Mouse (Mus musculus) forebrain, embryonic 11.5 days (tissue): Measurements from ENCODE around the gene Nod1. TPM values are rescaled to one million over a fixed set of nuclear protein-coding genes. Genes with fewer than 3 reads are reported as not detected.

Experiments
- ATAC-seq: fragments of 200-750 bp; cut with Nextera tagmentation; replicated peaks from 2 replicates; pipeline ENCODE4 v1.8.0; 2017; ENCODE audit warnings: moderate TSS enrichment; ENCODE audit not compliant: low FRiP score
- DNase-seq: peaks from one replicate; pipeline ENCODE4 v3.0.0-alpha.2; 2017; ENCODE audit warnings: low spot score
- H3K27ac ChIP-seq: fragments of 300-500 bp; sonication (generic); 2 replicates; pipeline ENCODE4 v1.5.1; 2014; ENCODE audit warnings: low read depth, low read length
- H3K27me3 ChIP-seq: fragments of 300-500 bp; sonication (generic); 2 replicates; pipeline ENCODE4 v1.6.1; 2014; ENCODE audit warnings: mild to moderate bottlenecking, low read length, mixed read lengths; ENCODE audit not compliant: control insufficient read depth, insufficient read depth
- H3K36me3 ChIP-seq: fragments of 300-500 bp; sonication (generic); 2 replicates; pipeline ENCODE4 v1.6.1; 2014; ENCODE audit warnings: mild to moderate bottlenecking, low read length, moderate library complexity, mixed read lengths; ENCODE audit not compliant: control insufficient read depth, insufficient read depth
- H3K4me1 ChIP-seq: fragments of 300-500 bp; sonication (generic); replicated peaks from 2 replicates; pipeline ENCODE4 v1.6.1; 2014; ENCODE audit warnings: low read length, mixed read lengths; ENCODE audit not compliant: control insufficient read depth, insufficient read depth
- H3K4me2 ChIP-seq: fragments of 300-500 bp; sonication (generic); 2 replicates; pipeline ENCODE4 v1.6.1; 2014; ENCODE audit warnings: low read depth, mild to moderate bottlenecking, low read length, moderate library complexity, mixed read lengths; ENCODE audit not compliant: severe bottlenecking
- H3K4me3 ChIP-seq: fragments of 300-500 bp; sonication (generic); 2 replicates; pipeline ENCODE4 v1.5.1; 2014; ENCODE audit warnings: low read depth, low read length
- H3K9ac ChIP-seq: fragments of 300-500 bp; sonication (generic); 2 replicates; pipeline ENCODE4 v1.6.1; 2014; ENCODE audit warnings: low read length
- H3K9me3 ChIP-seq: fragments of 300-500 bp; sonication (generic); 2 replicates; pipeline ENCODE4 v1.6.1; 2016; ENCODE audit warnings: low read length, mixed read lengths; ENCODE audit not compliant: control insufficient read depth
- WGBS: fragments of 180-500 bp; shearing (Covaris S2); extraction: QIAGEN DNeasy Blood & Tissue Kit; methylation state at CpG from one replicate; pipeline ENCODE4 v1.1.7; 2014; 5-methylcytosine and 5-hydroxymethylcytosine counted together
- polyA plus RNA-seq: library from polyadenylated mRNA; unstranded; fragments of >200 nt; fragmentation: Nextera tagmentation; extraction: Ambion mirVana; gene quantifications from 2 replicates; pipeline ENCODE4 v1.2.1, GENCODE M21; 2014

The Nod1 gene
- polyA plus RNA-seq, 1 experiment from 2014 or later: 2.0 TPM

- Histone ChIP-seq H3K4me3 (no peak overlapping the region), H3K4me1 (no peaks in the 10 kb centered on the region), H3K4me2 (no peak overlapping the region), H3K9ac (no peak overlapping the region), H3K27me3 (peaks cover 6% of the 10 kb centered on the region; the same call in 1 of the 2 replicates), H3K9me3 (no peaks in the 10 kb centered on the region), H3K36me3 (no peaks in the 10 kb centered on the region), H3K27ac (no peak overlapping the region)
- DNase-seq: no peak
- 69% methylated on average over 16 of the region's 16 CpGs for WGBS
- no peak for ATAC-seq
These were observed 29.1 kb downstream of the Nod1 start for GRCm38 (mm10) chr6:54943292-54943691.

- H3K27ac ChIP-seq: no peak overlapping the region
- H3K9me3 ChIP-seq: no peaks in the 10 kb centered on the region
- no peaks in the 10 kb centered on the region for H3K4me1 ChIP-seq
- no peak overlapping the region for H3K4me2 ChIP-seq
- no peak overlapping the region for H3K9ac ChIP-seq
- ATAC-seq (no peak), DNase-seq (no peak)
- H3K27me3 ChIP-seq: peaks cover 6% of the 10 kb centered on the region; the same call in 1 of the 2 replicates
- H3K36me3 ChIP-seq: no peaks in the 10 kb centered on the region
- no peak overlapping the region for H3K4me3 ChIP-seq
- WGBS: 94% methylated on average over 6 of the region's 6 CpGs
These were observed 31.3 kb downstream of the Nod1 start for GRCm38 (mm10) chr6:54941149-54941548.

GRCm38 (mm10) chr6:54940126-54940525 is 32.3 kb downstream of the Nod1 start:
- Histone ChIP-seq H3K4me1 (no peaks in the 10 kb centered on the region), H3K27me3 (peaks cover 6% of the 10 kb centered on the region; the same call in 1 of the 2 replicates), H3K4me2 (no peak overlapping the region), H3K9me3 (no peaks in the 10 kb centered on the region), H3K36me3 (no peaks in the 10 kb centered on the region), H3K9ac (no peak overlapping the region), H3K4me3 (no peak overlapping the region), H3K27ac (no peak overlapping the region)
- no peak for DNase-seq
- WGBS: 82% methylated on average over 7 of the region's 7 CpGs
- no peak for ATAC-seq

GRCm38 (mm10) chr6:54939631-54940030 is 32.8 kb downstream of the Nod1 start:
- WGBS: 74% methylated on average over 4 of the region's 4 CpGs
- DNase-seq (no peak), ATAC-seq (no peak)
- H3K4me2 ChIP-seq: no peak overlapping the region
- no peak overlapping the region for H3K27ac ChIP-seq
- H3K9me3 ChIP-seq: no peaks in the 10 kb centered on the region
- H3K27me3 ChIP-seq: peaks cover 6% of the 10 kb centered on the region; the same call in 1 of the 2 replicates
- no peaks in the 10 kb centered on the region for H3K4me1 ChIP-seq
- no peak overlapping the region for H3K4me3 ChIP-seq
- no peaks in the 10 kb centered on the region for H3K36me3 ChIP-seq
- H3K9ac ChIP-seq: no peak overlapping the region

GRCm38 (mm10) chr6:54936496-54936895 is 35.9 kb downstream of the Nod1 start:
- Histone ChIP-seq H3K9me3 (no peaks in the 10 kb centered on the region), H3K27me3 (no peaks in the 10 kb centered on the region), H3K36me3 (no peaks in the 10 kb centered on the region), H3K27ac (no peak overlapping the region), H3K4me2 (no peak overlapping the region), H3K9ac (no peak overlapping the region), H3K4me1 (no peaks in the 10 kb centered on the region), H3K4me3 (no peak overlapping the region)
- no peak for ATAC-seq
- WGBS: 80% methylated on average over 2 of the region's 2 CpGs
- DNase-seq: no peak

GRCm38 (mm10) chr6:54934930-54935329 is 37.5 kb downstream of the Nod1 start:
- ATAC-seq (no peak), DNase-seq (no peak)
- H3K9ac ChIP-seq: no peak overlapping the region
- H3K4me3 ChIP-seq: no peak overlapping the region
- H3K4me2 ChIP-seq: no peak overlapping the region
- H3K4me1 ChIP-seq: no peaks in the 10 kb centered on the region
- H3K36me3 ChIP-seq: no peaks in the 10 kb centered on the region
- H3K27me3 ChIP-seq: no peaks in the 10 kb centered on the region
- WGBS: 86% methylated on average over 5 of the region's 5 CpGs
- no peaks in the 10 kb centered on the region for H3K9me3 ChIP-seq
- H3K27ac ChIP-seq: no peak overlapping the region

- Histone ChIP-seq H3K36me3 (no peaks in the 10 kb centered on the region), H3K27me3 (no peaks in the 10 kb centered on the region), H3K4me2 (no peak overlapping the region), H3K27ac (no peak overlapping the region), H3K9me3 (no peaks in the 10 kb centered on the region), H3K4me3 (no peak overlapping the region), H3K4me1 (no peaks in the 10 kb centered on the region), H3K9ac (no peak overlapping the region)
- 86% methylated on average over 8 of the region's 8 CpGs for WGBS
- ATAC-seq (no peak), DNase-seq (no peak)
These were observed 38.1 kb downstream of the Nod1 start for GRCm38 (mm10) chr6:54934313-54934712.

GRCm38 (mm10) chr6:54933866-54934265 is 38.5 kb downstream of the Nod1 start:
- DNase-seq (no peak), ATAC-seq (no peak)
- 88% methylated on average over 3 of the region's 3 CpGs for whole genome bisulfite sequencing
- Histone ChIP-seq H3K36me3 (no peaks in the 10 kb centered on the region), H3K4me2 (no peak overlapping the region), H3K27me3 (no peaks in the 10 kb centered on the region), H3K4me1 (no peaks in the 10 kb centered on the region), H3K27ac (no peak overlapping the region), H3K4me3 (no peak overlapping the region), H3K9ac (no peak overlapping the region), H3K9me3 (no peaks in the 10 kb centered on the region)

- ATAC-seq: no peak
- WGBS: 83% methylated on average over 5 of the region's 5 CpGs
- no peaks in the 10 kb centered on the region for H3K27me3 ChIP-seq
These were observed 39.2 kb downstream of the Nod1 start for GRCm38 (mm10) chr6:54933216-54933615.

More at GRCm38 (mm10) chr6:54933216-54933615, 39.2 kb downstream of the Nod1 start:
- Histone ChIP-seq H3K9ac (no peak overlapping the region), H3K4me2 (no peak overlapping the region), H3K4me3 (no peak overlapping the region), H3K36me3 (no peaks in the 10 kb centered on the region), H3K27ac (no peak overlapping the region), H3K9me3 (no peaks in the 10 kb centered on the region), H3K4me1 (no peaks in the 10 kb centered on the region)
- no peak for DNase-seq
